Mouse (Mus musculus): Measurements from ENCODE around the gene Gmnn. TPM values are rescaled to one million over a fixed set of nuclear protein-coding genes. Genes with fewer than 3 reads are reported as not detected.
"Not testable (repeated sequence)": the region's sequence is repeated elsewhere in the genome, so short reads cannot be mapped to it uniquely, and the experiment has no call there.

Gmnn gene
- polyA plus RNA-seq, 1 experiment = 2.4 TPM

- no peak overlapping the region for H3K4me3 ChIP-seq (ENCODE audit: low read depth, low read length)
- H3K36me3 ChIP-seq (ENCODE audit: control insufficient read depth, insufficient read depth, low read length) = no peaks in the 10 kb centered on the region
- peaks cover 10% of the 10 kb centered on the region; the same call in 1 of the 2 replicates for H3K4me1 ChIP-seq (ENCODE audit: control insufficient read depth, insufficient read depth, insufficient read length, low read length)
- no peaks in the 10 kb centered on the region for H3K27me3 ChIP-seq (ENCODE audit: control insufficient read depth, insufficient read depth, low read length)
- no peak overlapping the region for H3K27ac ChIP-seq (ENCODE audit: insufficient read depth, low read depth, low read length)
- TF ChIP-seq CTCF (IDR thresholded peaks at IDR 0.05; ENCODE audit: extremely low read depth, insufficient read length, insufficient replicate concordance, low read depth, low read length) (no peak), POLR2A (IDR thresholded peaks at IDR 0.05; ENCODE audit: low read depth, low read length) (no peak)
- WGBS = 16% methylated on average over 5 of the region's 5 CpGs
These were observed 20.2 kb upstream of the Gmnn start for GRCm38 (mm10) chr13:24781916-24782315.

- WGBS = 80% methylated on average over 8 of the region's 8 CpGs
These were observed 17.1 kb upstream of the Gmnn start for GRCm38 (mm10) chr13:24778706-24779380.

DNA sequence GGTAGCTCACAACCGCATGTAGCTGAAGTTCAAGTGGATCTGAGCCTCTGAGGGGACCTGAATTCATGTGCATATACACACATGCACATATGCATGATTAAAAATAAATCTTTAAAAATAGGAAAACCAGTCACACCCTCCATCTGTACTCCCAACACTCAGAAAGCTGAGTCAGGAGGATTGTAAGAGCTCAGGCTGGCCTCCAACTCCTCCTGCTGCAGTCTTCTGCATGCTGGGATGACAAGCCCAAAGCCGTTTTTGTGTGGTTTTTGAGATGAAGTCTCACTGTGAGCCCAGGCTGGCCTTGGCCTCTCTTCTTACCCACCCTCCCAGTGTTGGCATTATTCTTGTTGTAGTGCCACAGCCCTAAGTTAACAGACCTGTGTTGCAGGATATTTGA is 16.3 kb upstream of the Gmnn start:
- Histone ChIP-seq H3K27ac (ENCODE audit: insufficient read depth, low read depth, low read length) (no peak overlapping the region), H3K4me3 (ENCODE audit: low read depth, low read length) (no peak overlapping the region), H3K4me1 (ENCODE audit: control insufficient read depth, insufficient read depth, insufficient read length, low read length) (peaks cover 7% of the 10 kb centered on the region; the same call in 1 of the 2 replicates), H3K36me3 (ENCODE audit: control insufficient read depth, insufficient read depth, low read length) (no peaks in the 10 kb centered on the region), H3K27me3 (ENCODE audit: control insufficient read depth, insufficient read depth, low read length) (no peaks in the 10 kb centered on the region)
- TF ChIP-seq POLR2A (IDR thresholded peaks at IDR 0.05; ENCODE audit: low read depth, low read length) = no peak
- TF ChIP-seq CTCF (IDR thresholded peaks at IDR 0.05; ENCODE audit: extremely low read depth, insufficient read length, insufficient replicate concordance, low read depth, low read length) = no peak
- 79% methylated on average over 2 of the region's 2 CpGs for WGBS

More at GRCm38 (mm10) chr13:24778706-24779380, 17.1 kb upstream of the Gmnn start:
- no peak overlapping the region for H3K4me3 ChIP-seq (ENCODE audit: low read depth, low read length)
- H3K4me1 ChIP-seq (ENCODE audit: control insufficient read depth, insufficient read depth, insufficient read length, low read length) = peaks cover 7% of the 10 kb centered on the region; the same call in 1 of the 2 replicates
- TF ChIP-seq CTCF (IDR thresholded peaks at IDR 0.05; ENCODE audit: extremely low read depth, insufficient read length, insufficient replicate concordance, low read depth, low read length) (no peak), POLR2A (IDR thresholded peaks at IDR 0.05; ENCODE audit: low read depth, low read length) (no peak)
- H3K36me3 ChIP-seq (ENCODE audit: control insufficient read depth, insufficient read depth, low read length) = no peaks in the 10 kb centered on the region
- no peak overlapping the region for H3K27ac ChIP-seq (ENCODE audit: insufficient read depth, low read depth, low read length)
- no peaks in the 10 kb centered on the region for H3K27me3 ChIP-seq (ENCODE audit: control insufficient read depth, insufficient read depth, low read length)

DNA sequence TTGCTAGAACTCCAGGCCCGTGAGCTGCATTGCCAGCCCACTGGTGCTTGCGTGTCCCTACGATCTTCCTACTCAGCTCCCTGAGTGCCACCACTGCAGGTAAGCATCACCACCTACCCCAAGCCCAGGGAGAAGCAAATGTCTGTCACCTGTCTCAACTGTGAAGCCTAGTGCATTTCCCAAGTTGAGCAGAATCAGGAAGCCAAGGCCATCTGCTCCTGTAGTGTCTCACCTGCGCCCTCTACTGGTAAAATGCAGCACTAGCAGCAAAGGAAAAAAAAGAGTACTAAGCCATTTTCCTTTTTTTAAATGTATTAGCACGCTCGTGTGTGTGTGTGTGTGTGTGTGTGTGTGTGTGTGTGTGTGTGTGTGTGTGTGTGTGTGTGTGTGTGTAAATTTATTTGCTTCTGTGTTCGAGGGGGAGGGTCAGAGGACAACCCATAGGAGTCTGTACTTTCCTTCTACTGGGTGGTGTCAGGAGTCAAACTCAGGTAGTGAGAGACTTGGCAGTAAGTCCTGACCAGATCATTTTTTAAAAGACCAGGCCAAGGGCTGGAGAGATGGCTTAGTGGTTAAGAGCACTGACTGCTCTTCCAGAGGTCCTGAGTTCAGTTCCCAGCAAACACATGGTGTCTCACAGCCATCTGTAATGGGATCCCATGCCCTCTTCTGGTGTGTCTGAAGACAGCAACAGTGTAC is 14.6 kb upstream of the Gmnn start:
- TF ChIP-seq POLR2A (IDR thresholded peaks at IDR 0.05; ENCODE audit: low read depth, low read length) = no peak
- peak; percentile 76; the same call in 1 of the 2 replicates for TF ChIP-seq CTCF (IDR thresholded peaks at IDR 0.05; ENCODE audit: extremely low read depth, insufficient read length, insufficient replicate concordance, low read depth, low read length)
- Histone ChIP-seq H3K27ac (ENCODE audit: insufficient read depth, low read depth, low read length) (no peak overlapping the region), H3K27me3 (ENCODE audit: control insufficient read depth, insufficient read depth, low read length) (no peaks in the 10 kb centered on the region), H3K4me3 (ENCODE audit: low read depth, low read length) (no peak overlapping the region), H3K36me3 (ENCODE audit: control insufficient read depth, insufficient read depth, low read length) (no peaks in the 10 kb centered on the region), H3K4me1 (ENCODE audit: control insufficient read depth, insufficient read depth, insufficient read length, low read length) (no peaks in the 10 kb centered on the region)
- WGBS = 43% methylated on average over 7 of the region's 7 CpGs

GRCm38 (mm10) chr13:24771482-24771881 is 9.8 kb upstream of the Gmnn start:
- not testable (repeated sequence) for H3K4me3 ChIP-seq (ENCODE audit: low read depth, low read length); H3K36me3 ChIP-seq (ENCODE audit: control insufficient read depth, insufficient read depth, low read length); H3K27me3 ChIP-seq (ENCODE audit: control insufficient read depth, insufficient read depth, low read length); H3K4me1 ChIP-seq (ENCODE audit: control insufficient read depth, insufficient read depth, insufficient read length, low read length); H3K27ac ChIP-seq (ENCODE audit: insufficient read depth, low read depth, low read length)
- WGBS = 92% methylated on average over 10 of the region's 10 CpGs

DNA sequence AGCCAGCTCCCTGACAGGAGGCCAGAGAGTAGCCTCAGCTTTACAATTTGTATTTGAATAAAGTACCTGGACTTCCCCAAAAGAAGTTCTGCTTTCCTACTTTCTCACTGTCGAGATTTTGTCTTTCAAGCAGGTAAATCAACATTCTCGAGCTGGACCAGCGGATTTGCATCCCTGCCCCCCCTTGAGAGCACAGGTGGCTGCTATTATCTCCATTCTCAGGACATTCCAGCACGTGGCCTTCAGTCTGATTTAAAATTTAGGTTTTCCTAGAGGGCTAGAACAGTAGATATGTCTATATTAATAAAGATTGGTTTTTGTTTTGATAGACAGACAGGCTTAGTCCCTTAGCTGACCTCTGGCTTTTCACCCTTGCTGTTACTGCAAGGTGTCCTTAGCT is 6.1 kb upstream of the Gmnn start:
- H3K27me3 ChIP-seq (ENCODE audit: control insufficient read depth, insufficient read depth, low read length); H3K4me3 ChIP-seq (ENCODE audit: low read depth, low read length); H3K4me1 ChIP-seq (ENCODE audit: control insufficient read depth, insufficient read depth, insufficient read length, low read length); H3K36me3 ChIP-seq (ENCODE audit: control insufficient read depth, insufficient read depth, low read length); H3K27ac ChIP-seq (ENCODE audit: insufficient read depth, low read depth, low read length): not testable (repeated sequence)
- WGBS = 71% methylated on average over 4 of the region's 4 CpGs

DNA sequence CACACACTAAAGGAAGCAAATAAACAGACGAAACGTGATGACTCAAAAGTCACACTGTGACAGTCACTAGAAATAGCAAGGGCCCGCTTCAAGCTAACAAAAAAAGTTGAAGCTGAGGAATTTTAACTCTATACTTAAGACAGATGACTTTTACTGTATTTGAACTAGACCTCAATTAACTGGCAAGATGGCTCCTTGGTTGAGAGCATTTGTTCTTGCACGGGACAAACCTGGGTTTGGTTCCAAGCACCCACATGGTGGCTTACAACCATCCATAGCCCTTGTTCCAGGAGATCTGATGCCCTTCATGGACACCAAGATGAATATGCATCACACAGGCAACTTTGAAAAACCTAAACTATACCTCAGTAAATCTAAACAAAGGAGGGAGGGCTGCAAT is 531 bp upstream of the Gmnn start:
- TF ChIP-seq POLR2A (IDR thresholded peaks at IDR 0.05; ENCODE audit: low read depth, low read length) = no peak
- no peak for TF ChIP-seq CTCF (IDR thresholded peaks at IDR 0.05; ENCODE audit: extremely low read depth, insufficient read length, insufficient replicate concordance, low read depth, low read length)

More for the DNA sequence above, 531 bp upstream of the Gmnn start:
- Histone ChIP-seq H3K4me3 (ENCODE audit: low read depth, low read length) (peak overlapping the region; percentile 88), H3K4me1 (ENCODE audit: control insufficient read depth, insufficient read depth, insufficient read length, low read length) (peaks cover 3% of the 10 kb centered on the region; the same call in 1 of the 2 replicates), H3K27me3 (ENCODE audit: control insufficient read depth, insufficient read depth, low read length) (no peaks in the 10 kb centered on the region), H3K36me3 (ENCODE audit: control insufficient read depth, insufficient read depth, low read length) (peaks cover 11% of the 10 kb centered on the region), H3K27ac (ENCODE audit: insufficient read depth, low read depth, low read length) (peak overlapping the region; percentile 93; the same call in 1 of the 2 replicates)
- 7% methylated on average over 4 of the region's 4 CpGs for WGBS
